Comparison of ENCODE assay signal across 9 mouse cellular contexts in genomic region chr7:82119866-82120265, GRCm38 (mm10).
"Had no signal": no experiment of that assay in that cellular context is flagged by ENCODE, and none has a peak within 500 bp of the region (broad histone marks: within the 10 kb centered on the region; RNA-seq: fewer than 3 reads in every experiment).

No protein-coding gene starts in this region.

- H3K4me3 ChIP-seq: layer of hippocampus, adult 2 months; limb, embryonic 13.5 days; liver, embryonic 12.5 days; liver, embryonic 15.5 days; lung, embryonic 15.5 days; midbrain, embryonic 12.5 days; midbrain, embryonic 15.5 days had no signal

- H3K9ac ChIP-seq: limb, embryonic 13.5 days; liver, embryonic 12.5 days; liver, embryonic 15.5 days; lung, embryonic 15.5 days; midbrain, embryonic 12.5 days; midbrain, embryonic 15.5 days had no signal

- H3K9me3 ChIP-seq: limb, embryonic 13.5 days; liver, embryonic 12.5 days; liver, embryonic 15.5 days; lung, embryonic 15.5 days; midbrain, embryonic 12.5 days; midbrain, embryonic 15.5 days had no signal

- ATAC-seq: liver, embryonic 12.5 days had no signal

- H3K4me1 ChIP-seq: liver, embryonic 12.5 days; liver, embryonic 15.5 days; lung, embryonic 15.5 days; midbrain, embryonic 12.5 days; midbrain, embryonic 15.5 days had no signal

- H3K27ac ChIP-seq: kidney, postnatal 0 days; layer of hippocampus, adult 2 months; limb, embryonic 13.5 days; liver, embryonic 12.5 days; liver, embryonic 15.5 days; lung, embryonic 15.5 days; midbrain, embryonic 12.5 days; midbrain, embryonic 15.5 days; stomach, postnatal 0 days had no signal

- H3K27me3 ChIP-seq: limb, embryonic 13.5 days; liver, embryonic 12.5 days; liver, embryonic 15.5 days; midbrain, embryonic 12.5 days; midbrain, embryonic 15.5 days had no signal

- H3K36me3 ChIP-seq: limb, embryonic 13.5 days; liver, embryonic 12.5 days; liver, embryonic 15.5 days; lung, embryonic 15.5 days; midbrain, embryonic 12.5 days; midbrain, embryonic 15.5 days had no signal

- H3K4me2 ChIP-seq: limb, embryonic 13.5 days; liver, embryonic 12.5 days; liver, embryonic 15.5 days; lung, embryonic 15.5 days; midbrain, embryonic 12.5 days; midbrain, embryonic 15.5 days had no signal
